Mouse (Mus musculus): ENCODE results near the gene Gstm2. TPM values are rescaled to one million over a fixed set of nuclear protein-coding genes. Genes with fewer than 3 reads are reported as not detected.

The Gstm2 gene
- polyA plus RNA-seq, 1 experiment: 961 TPM

- DNase-seq (ENCODE audit: low read depth): no peak
These were observed 42.8 kb downstream of the Gstm2 start, which contains the start of gene Gstm6 for GRCm38 (mm10) chr3:107943239-107943990. Gstm6 (minus strand) TSS chr3:107943749.

GRCm38 (mm10) chr3:107941261-107941660, 45.0 kb downstream of the Gstm2 start:
- no peak for DNase-seq (ENCODE audit: low read depth)

DNA sequence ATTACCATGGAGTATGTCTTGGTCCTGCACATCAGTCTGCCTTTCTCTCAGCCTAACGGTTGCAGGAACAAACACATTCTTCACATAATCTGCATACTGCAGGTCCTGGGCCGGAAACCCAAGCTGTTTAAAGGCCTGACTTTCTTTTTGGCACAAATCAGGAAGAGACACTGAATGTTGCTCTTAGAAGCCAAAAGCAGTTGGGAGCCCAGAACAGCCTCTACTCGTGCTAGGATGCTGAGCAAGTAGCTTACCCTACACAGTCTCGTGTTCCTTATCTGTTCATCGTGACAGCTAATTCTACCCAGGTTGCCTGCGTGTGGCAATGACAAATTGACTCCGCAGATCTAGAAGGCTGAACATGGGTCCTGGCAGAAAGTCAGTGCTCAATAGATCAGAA, 45.7 kb downstream of the Gstm2 start:
- DNase-seq (ENCODE audit: low read depth): no peak

GRCm38 (mm10) chr3:107939830-107940229, 46.4 kb downstream of the Gstm2 start:
- no peak for DNase-seq (ENCODE audit: low read depth)

- no peak for DNase-seq (ENCODE audit: low read depth)
These were observed 46.9 kb downstream of the Gstm2 start for GRCm38 (mm10) chr3:107939403-107939802.

GRCm38 (mm10) chr3:107935888-107936287, 50.4 kb downstream of the Gstm2 start:
- no peak for DNase-seq (ENCODE audit: low read depth)

DNA sequence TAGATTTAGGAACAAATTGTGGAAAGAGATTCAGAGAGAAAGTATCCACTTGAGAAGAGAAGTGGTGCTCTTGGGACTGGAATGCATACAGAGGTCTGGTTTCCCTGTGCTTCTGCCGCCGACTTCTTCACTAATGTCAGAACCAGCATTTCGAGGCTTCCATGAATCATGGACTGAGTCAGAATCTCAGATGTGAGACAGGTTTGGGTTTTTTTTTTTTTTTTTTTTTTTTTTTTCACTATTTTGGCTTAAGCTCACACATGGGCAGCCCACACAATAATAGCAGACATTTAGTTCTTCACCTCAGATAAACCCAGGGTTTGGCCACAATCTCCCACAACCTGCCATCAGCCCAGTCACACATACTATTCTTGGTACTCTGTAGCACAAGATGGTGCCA, 51.0 kb downstream of the Gstm2 start:
- no peak for DNase-seq (ENCODE audit: low read depth)

DNA sequence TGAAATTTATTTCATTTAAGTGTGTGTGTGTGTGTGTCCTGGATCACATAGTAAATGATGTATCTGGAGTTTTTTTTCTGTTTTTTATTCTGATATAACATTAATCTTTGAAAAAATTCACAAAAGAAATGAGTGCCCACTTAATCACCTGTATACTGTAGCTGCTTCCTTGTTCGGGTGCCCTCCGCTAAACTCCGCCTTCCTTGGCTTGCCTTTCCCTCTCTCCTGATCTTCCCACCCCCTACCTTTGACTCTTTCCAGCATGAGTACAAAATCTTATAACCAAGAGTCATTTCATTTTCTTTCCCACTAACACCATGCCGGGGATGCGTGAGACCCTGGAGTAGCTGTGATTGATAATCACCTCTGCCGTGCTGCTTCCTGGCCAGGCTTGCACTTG, 54.1 kb downstream of the Gstm2 start:
- no peak for DNase-seq (ENCODE audit: low read depth)

Other genes starting within 250 kb of the Gstm2 start
- gene Csf1, start 226.0 kb downstream of the Gstm2 start, polyA plus RNA-seq (2012; rRNA removed): 22.9 and 27.6 TPM in 2 replicates
- 0.38 and 0.52 TPM in 2 replicates for gene Eps8l3, start 109.2 kb downstream of the Gstm2 start, polyA plus RNA-seq (2012; rRNA removed)
- 163 and 175 TPM in 2 replicates for gene Gstm5, start 90.6 kb downstream of the Gstm2 start, polyA plus RNA-seq (2012; rRNA removed)
- gene Gstm7, start 54.6 kb downstream of the Gstm2 start, polyA plus RNA-seq (2012; rRNA removed): 973 and 992 TPM in 2 replicates
- 96.3 and 174 TPM in 2 replicates for gene Gstm6, start 42.7 kb downstream of the Gstm2 start, polyA plus RNA-seq (2012; rRNA removed)
- 0.26 and 0.86 TPM in 2 replicates for gene Gstm3, start 17.2 kb downstream of the Gstm2 start, polyA plus RNA-seq (2012; rRNA removed)
- 1,084 and 1,330 TPM in 2 replicates for gene Gstm1, start 31.5 kb upstream of the Gstm2 start, polyA plus RNA-seq (2012; rRNA removed)
- 55.6 and 65.3 TPM in 2 replicates for gene Gstm4, start 58.4 kb upstream of the Gstm2 start, polyA plus RNA-seq (2012; rRNA removed)
- 62.8 and 73.1 TPM in 2 replicates for gene Ampd2, start 100.2 kb upstream of the Gstm2 start, polyA plus RNA-seq (2012; rRNA removed)
- 4.6 and 7.9 TPM in 2 replicates for gene Gnat2, start 106.3 kb upstream of the Gstm2 start, polyA plus RNA-seq (2012; rRNA removed)
- gene Gnai3, start 159.7 kb upstream of the Gstm2 start, polyA plus RNA-seq (2012; rRNA removed): 35.9 and 46.2 TPM in 2 replicates
- gene Gpr61, start 168.4 kb upstream of the Gstm2 start, polyA plus RNA-seq (2012; rRNA removed): not detected in 2 replicates
- gene Amigo1, start 199.9 kb upstream of the Gstm2 start, polyA plus RNA-seq (2012; rRNA removed): 15.5 and 16.7 TPM in 2 replicates
- gene Cyb561d1, start 214.8 kb upstream of the Gstm2 start, polyA plus RNA-seq (2012; rRNA removed): 9.1 and 9.6 TPM in 2 replicates
- 6.8 and 7.8 TPM in 2 replicates for gene Atxn7l2, start 224.5 kb upstream of the Gstm2 start, polyA plus RNA-seq (2012; rRNA removed)
- 1.8 and 2.1 TPM in 2 replicates for gene Sypl2, start 240.2 kb upstream of the Gstm2 start, polyA plus RNA-seq (2012; rRNA removed)